Mouse (Mus musculus): ENCODE results near the gene Kcne1l. TPM values are rescaled to one million over a fixed set of nuclear protein-coding genes. Genes with fewer than 3 reads are reported as not detected.
A peak's percentile ranks its signal among the peaks of the same experiment; 100 is the strongest.

The Kcne1l gene
- polyA plus RNA-seq (2016; fragmentation: Nextera tagmentation; extraction: Ambion mirVana): 20.3 and 23.3 TPM in 2 replicates

- no peaks in the 10 kb centered on the region for H3K36me3 ChIP-seq
- no peak within 1 kb of the TSS for H3K27ac ChIP-seq
- H3K4me2 ChIP-seq (replicated peaks): peak within 1 kb of the TSS; percentile 57
- no peaks in the 10 kb centered on the region for H3K4me1 ChIP-seq
- 37% methylated on average over 26 of the region's 33 CpGs for WGBS
- peak; percentile 80; the same call in 1 of the 2 replicates for ATAC-seq (ENCODE audit: insufficient number of reproducible peaks, insufficient read depth, low FRiP score, low TSS enrichment)
- peaks cover 31% of the 10 kb centered on the region for H3K27me3 ChIP-seq
- H3K9me3 ChIP-seq: no peaks in the 10 kb centered on the region
- H3K4me3 ChIP-seq: peak within 1 kb of the TSS; percentile 31
- peak within 1 kb of the TSS; percentile 36 for H3K9ac ChIP-seq
Observed at GRCm38 (mm10) chrX:142305869-142306581, at the start of gene Kcne1l. TSS of gene Kcne1l (minus strand) at chrX:142306294.

DNA sequence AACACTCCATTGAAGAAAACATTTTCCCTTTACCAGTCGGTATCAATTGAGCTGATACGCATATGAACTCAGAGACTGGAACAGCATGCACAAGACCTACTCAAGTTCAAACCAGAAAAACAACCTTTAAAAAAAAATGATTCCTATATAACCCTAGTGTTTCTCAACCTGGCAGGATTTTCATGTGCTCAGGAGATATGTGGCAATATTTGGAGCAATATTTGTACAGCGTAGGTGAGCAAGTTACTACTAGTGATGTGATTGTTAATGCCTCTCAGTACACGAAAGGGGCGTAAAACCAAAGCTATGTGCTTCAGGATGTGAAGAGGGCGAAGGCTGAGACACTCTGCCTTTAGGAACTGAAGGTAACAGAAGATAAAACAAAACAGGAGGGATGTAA, 30.1 kb upstream of the Kcne1l start:
- ATAC-seq (ENCODE audit: insufficient number of reproducible peaks, insufficient read depth, low FRiP score, low TSS enrichment): no peak
- Histone ChIP-seq H3K36me3 (no peaks in the 10 kb centered on the region), H3K9me3 (no peaks in the 10 kb centered on the region), H3K4me1 (no peaks in the 10 kb centered on the region), H3K4me3 (no peak overlapping the region), H3K4me2 (replicated peaks) (no peak overlapping the region), H3K27ac (no peak overlapping the region), H3K9ac (no peak overlapping the region), H3K27me3 (no peaks in the 10 kb centered on the region)
- 85% methylated on average over 6 of the region's 6 CpGs for WGBS

DNA sequence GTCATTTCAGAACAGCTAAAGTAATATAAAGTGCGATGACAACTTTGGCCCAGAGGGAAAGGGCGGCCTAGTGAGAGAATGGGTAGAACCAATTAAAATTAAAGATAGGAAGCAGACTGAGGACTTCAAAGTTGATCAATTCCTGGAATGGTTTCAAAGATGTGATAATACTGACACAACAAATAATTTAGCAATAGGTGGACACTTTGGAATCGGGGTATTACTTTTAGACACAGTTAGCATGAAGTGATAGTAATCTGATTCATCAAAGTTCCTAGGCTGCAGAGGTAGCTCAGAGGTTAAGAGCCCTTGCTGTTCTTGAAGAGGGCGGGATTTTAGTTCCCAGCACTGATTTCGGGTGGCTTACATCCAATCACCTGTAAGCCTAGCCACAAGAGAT, 29.4 kb upstream of the Kcne1l start:
- H3K9ac ChIP-seq: no peak overlapping the region
- H3K36me3 ChIP-seq: no peaks in the 10 kb centered on the region
- H3K4me1 ChIP-seq: no peaks in the 10 kb centered on the region
- H3K27ac ChIP-seq: no peak overlapping the region
- 87% methylated on average over 5 of the region's 5 CpGs for WGBS
- no peak for ATAC-seq (ENCODE audit: insufficient number of reproducible peaks, insufficient read depth, low FRiP score, low TSS enrichment)
- H3K27me3 ChIP-seq: no peaks in the 10 kb centered on the region
- no peak overlapping the region for H3K4me3 ChIP-seq
- H3K4me2 ChIP-seq (replicated peaks): no peak overlapping the region
- H3K9me3 ChIP-seq: no peaks in the 10 kb centered on the region

DNA sequence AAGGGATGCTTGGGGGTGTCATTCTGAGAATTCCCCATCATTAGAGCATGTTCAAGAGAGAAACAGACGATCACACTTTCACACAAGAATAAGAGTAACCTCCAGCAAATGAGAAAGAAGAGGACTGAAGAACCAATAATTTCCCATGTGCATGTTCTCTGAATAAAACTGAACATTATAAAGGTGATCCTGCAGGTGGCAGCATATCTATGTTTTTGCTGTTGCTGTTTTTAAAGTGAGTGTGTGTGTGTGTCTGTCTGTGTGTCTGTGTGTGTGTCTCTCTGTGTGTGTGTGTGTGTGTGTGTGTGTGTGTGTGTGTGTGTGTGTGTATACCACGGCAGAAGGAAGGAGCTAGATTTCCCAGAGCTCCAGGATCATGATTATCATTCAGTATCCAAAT, 19.7 kb upstream of the Kcne1l start:
- WGBS: 81% methylated on average over 1 of the region's 2 CpGs
- H3K4me1 ChIP-seq: no peaks in the 10 kb centered on the region
- no peak overlapping the region for H3K27ac ChIP-seq
- no peaks in the 10 kb centered on the region for H3K27me3 ChIP-seq
- H3K4me2 ChIP-seq (replicated peaks): no peak overlapping the region
- no peak overlapping the region for H3K9ac ChIP-seq
- H3K9me3 ChIP-seq: no peaks in the 10 kb centered on the region
- H3K4me3 ChIP-seq: no peak overlapping the region
- no peaks in the 10 kb centered on the region for H3K36me3 ChIP-seq
- ATAC-seq (ENCODE audit: insufficient number of reproducible peaks, insufficient read depth, low FRiP score, low TSS enrichment): no peak

- no peaks in the 10 kb centered on the region for H3K4me1 ChIP-seq
- no peaks in the 10 kb centered on the region for H3K9me3 ChIP-seq
- no peaks in the 10 kb centered on the region for H3K36me3 ChIP-seq
- no peak overlapping the region for H3K27ac ChIP-seq
- H3K27me3 ChIP-seq: peaks cover 4% of the 10 kb centered on the region; the same call in 1 of the 2 replicates
- no peak overlapping the region for H3K4me3 ChIP-seq
- H3K4me2 ChIP-seq (replicated peaks): no peak overlapping the region
- H3K9ac ChIP-seq: no peak overlapping the region
- 40% methylated on average over 9 of the region's 9 CpGs for WGBS
- ATAC-seq (ENCODE audit: insufficient number of reproducible peaks, insufficient read depth, low FRiP score, low TSS enrichment): no peak
Observed at GRCm38 (mm10) chrX:142316106-142316505, 10.0 kb upstream of the Kcne1l start.

DNA sequence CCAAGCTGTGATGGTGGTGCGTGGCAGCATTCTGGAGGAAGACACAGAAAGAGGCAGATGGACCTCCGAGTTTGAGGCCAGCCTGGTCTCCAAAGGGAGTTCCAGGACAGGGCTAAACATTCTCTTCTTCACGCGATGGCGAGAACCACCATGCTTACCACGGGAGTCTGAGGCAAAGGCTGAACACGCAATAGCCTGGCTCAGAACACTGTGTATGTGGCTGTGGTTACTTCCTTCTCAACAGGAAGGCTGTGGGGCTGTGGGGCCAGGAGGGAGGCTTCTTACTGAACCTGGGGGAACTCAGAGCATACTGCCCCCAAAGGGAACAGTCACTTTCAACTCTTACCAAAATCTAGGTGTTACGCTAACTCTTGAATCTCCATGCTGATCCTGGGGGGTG, 9.2 kb upstream of the Kcne1l start:
- no peak overlapping the region for H3K4me3 ChIP-seq
- H3K4me2 ChIP-seq (replicated peaks): no peak overlapping the region
- H3K27me3 ChIP-seq: peaks cover 4% of the 10 kb centered on the region; the same call in 1 of the 2 replicates
- no peak overlapping the region for H3K9ac ChIP-seq
- ATAC-seq (ENCODE audit: insufficient number of reproducible peaks, insufficient read depth, low FRiP score, low TSS enrichment): no peak
- 89% methylated on average over 8 of the region's 8 CpGs for WGBS
- no peaks in the 10 kb centered on the region for H3K36me3 ChIP-seq
- no peak overlapping the region for H3K27ac ChIP-seq
- H3K9me3 ChIP-seq: no peaks in the 10 kb centered on the region
- no peaks in the 10 kb centered on the region for H3K4me1 ChIP-seq

DNA sequence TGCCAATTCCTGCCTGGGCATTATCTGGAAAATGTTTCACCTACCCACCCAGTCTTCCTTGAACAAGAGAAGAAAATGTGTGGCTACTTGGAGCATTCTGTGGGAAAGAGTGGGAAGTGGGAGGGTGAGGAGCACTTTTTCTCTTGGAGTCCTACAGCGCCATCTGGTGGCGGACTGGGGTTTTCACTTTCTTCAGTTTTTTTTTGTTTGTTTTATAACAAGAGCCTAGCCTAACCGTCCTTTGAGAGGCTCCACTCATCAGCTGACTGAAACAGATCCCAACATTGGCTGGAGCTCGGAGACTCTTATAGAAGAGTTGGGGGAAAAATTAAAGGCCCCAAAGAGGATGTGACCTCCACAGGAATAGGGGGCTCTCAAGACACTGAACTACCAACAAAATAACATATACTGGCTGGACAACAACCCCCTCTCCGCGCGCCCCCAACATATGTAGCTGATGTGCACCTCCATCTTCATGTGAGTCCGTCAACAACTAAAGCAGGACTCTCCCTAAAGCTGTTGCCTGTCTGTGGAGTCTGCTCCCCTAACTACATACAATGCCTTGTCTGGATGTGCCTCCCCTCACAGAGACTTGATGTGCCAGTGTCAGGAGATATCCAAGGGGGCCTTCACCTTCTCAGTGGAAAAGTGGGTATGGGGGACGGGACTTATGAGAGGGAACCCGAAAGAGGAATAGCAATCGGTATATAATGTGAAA, 8.4 kb upstream of the Kcne1l start:
- Histone ChIP-seq H3K36me3 (no peaks in the 10 kb centered on the region), H3K4me2 (replicated peaks) (no peak overlapping the region), H3K4me1 (no peaks in the 10 kb centered on the region), H3K27ac (no peak overlapping the region), H3K9me3 (no peaks in the 10 kb centered on the region), H3K9ac (no peak overlapping the region), H3K4me3 (no peak overlapping the region), H3K27me3 (peaks cover 4% of the 10 kb centered on the region; the same call in 1 of the 2 replicates)
- WGBS: 53% methylated on average over 11 of the region's 11 CpGs
- no peak for ATAC-seq (ENCODE audit: insufficient number of reproducible peaks, insufficient read depth, low FRiP score, low TSS enrichment)

DNA sequence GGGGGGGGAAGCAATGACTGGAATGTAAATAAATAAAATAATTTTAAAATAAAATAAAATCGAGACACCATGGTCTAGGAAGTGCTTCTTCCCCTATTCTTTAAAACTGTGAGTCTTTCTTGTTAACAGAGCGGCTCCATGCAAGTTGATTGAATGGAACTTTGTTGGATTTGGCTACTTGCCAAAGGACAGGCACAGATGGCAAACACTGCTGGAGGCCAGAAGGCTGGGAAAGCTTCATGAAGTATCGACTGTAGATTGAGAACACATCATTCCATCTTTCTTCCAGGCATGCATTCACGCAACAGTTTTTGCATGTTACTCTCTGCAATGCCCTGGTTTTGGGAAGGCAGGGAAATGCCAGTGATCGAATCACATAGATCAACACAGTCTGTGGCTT, 4.3 kb upstream of the Kcne1l start:
- Histone ChIP-seq H3K4me2 (replicated peaks) (no peak overlapping the region), H3K9me3 (no peaks in the 10 kb centered on the region), H3K9ac (no peak overlapping the region), H3K36me3 (no peaks in the 10 kb centered on the region), H3K27ac (no peak overlapping the region), H3K4me1 (no peaks in the 10 kb centered on the region), H3K4me3 (no peak overlapping the region), H3K27me3 (peaks cover 20% of the 10 kb centered on the region)
- ATAC-seq (ENCODE audit: insufficient number of reproducible peaks, insufficient read depth, low FRiP score, low TSS enrichment): no peak
- WGBS: 57% methylated on average over 5 of the region's 5 CpGs

DNA sequence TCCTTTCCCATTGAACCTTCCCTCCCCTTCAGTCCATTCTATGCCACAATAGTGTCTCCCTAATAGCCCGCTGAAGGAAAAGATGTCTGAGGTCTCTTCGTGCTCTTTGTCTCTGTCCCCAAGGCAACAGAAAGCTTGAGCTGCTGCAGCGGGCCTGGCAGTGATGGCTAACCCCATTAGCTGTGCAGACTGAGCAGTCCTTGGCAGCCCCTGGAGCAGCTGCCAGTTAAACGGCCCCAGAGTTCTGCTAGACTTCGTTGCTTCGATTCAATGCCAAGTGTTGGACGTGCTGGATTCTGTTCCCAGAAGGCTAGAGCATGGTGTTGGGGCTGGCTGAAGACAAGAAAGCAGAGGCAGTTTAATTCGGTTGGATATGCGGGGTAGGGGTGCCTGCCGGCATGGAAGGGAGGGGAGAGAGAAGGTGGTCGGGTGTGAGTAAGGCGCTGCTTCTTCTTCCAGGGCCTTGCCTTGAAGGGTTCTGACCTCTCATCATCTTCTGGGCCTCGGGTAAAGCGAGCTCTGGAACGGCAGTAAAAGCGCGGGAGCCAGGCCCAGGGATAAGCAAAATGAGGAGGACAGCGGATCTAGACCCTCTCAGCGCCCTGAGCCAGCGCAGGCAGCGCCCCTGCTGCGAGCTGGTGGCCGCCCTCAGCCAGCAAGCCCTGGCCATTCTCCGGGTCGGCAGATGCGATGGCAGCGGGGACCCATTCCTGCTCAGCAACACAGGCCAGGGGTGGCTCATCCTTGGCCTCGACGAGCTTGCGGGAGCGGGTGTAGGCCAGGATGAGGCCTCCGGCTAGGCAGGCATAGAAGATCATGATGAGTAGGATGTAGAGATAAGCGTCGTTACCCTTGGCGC, 855 bp downstream of the Kcne1l start:
- WGBS: 39% methylated on average over 35 of the region's 35 CpGs
- Histone ChIP-seq H3K4me1 (no peaks in the 10 kb centered on the region), H3K4me2 (replicated peaks) (peak overlapping the region; percentile 57), H3K4me3 (peak overlapping the region; percentile 31), H3K9me3 (no peaks in the 10 kb centered on the region), H3K9ac (peak overlapping the region; percentile 36), H3K36me3 (no peaks in the 10 kb centered on the region), H3K27me3 (peaks cover 31% of the 10 kb centered on the region), H3K27ac (no peak overlapping the region)
- no peak for ATAC-seq (ENCODE audit: insufficient number of reproducible peaks, insufficient read depth, low FRiP score, low TSS enrichment)

- Histone ChIP-seq H3K9me3 (no peaks in the 10 kb centered on the region), H3K27me3 (peaks cover 31% of the 10 kb centered on the region), H3K36me3 (no peaks in the 10 kb centered on the region), H3K27ac (no peak overlapping the region), H3K9ac (no peak overlapping the region), H3K4me1 (no peaks in the 10 kb centered on the region), H3K4me3 (no peak overlapping the region), H3K4me2 (replicated peaks) (no peak overlapping the region)
- no peak for ATAC-seq (ENCODE audit: insufficient number of reproducible peaks, insufficient read depth, low FRiP score, low TSS enrichment)
Observed at GRCm38 (mm10) chrX:142304592-142304991, 1.5 kb downstream of the Kcne1l start.

- H3K9me3 ChIP-seq: no peaks in the 10 kb centered on the region
- H3K4me1 ChIP-seq: no peaks in the 10 kb centered on the region
- H3K4me2 ChIP-seq (replicated peaks): no peak overlapping the region
- no peak overlapping the region for H3K9ac ChIP-seq
- 44% methylated on average over 2 of the region's 2 CpGs for WGBS
- peaks cover 29% of the 10 kb centered on the region for H3K27me3 ChIP-seq
- no peak overlapping the region for H3K4me3 ChIP-seq
- no peak overlapping the region for H3K27ac ChIP-seq
- no peaks in the 10 kb centered on the region for H3K36me3 ChIP-seq
- no peak for ATAC-seq (ENCODE audit: insufficient number of reproducible peaks, insufficient read depth, low FRiP score, low TSS enrichment)
Observed at GRCm38 (mm10) chrX:142303456-142303855, 2.6 kb downstream of the Kcne1l start.

Data from embryonic facial prominence, embryonic 12.5 days (tissue).